Mouse (Mus musculus) Muller cell, postnatal 12 days (primary cell): ENCODE measurements around the gene Atp1b2.

Source experiments
- DNase-seq: peaks from one replicate; pipeline ENCODE4 v3.0.0-alpha.2; 2015; ENCODE audit errors: inconsistent ontology term

Gene Atp1b2

GRCm38 (mm10) chr11:69580091-69580514 is 25.6 kb downstream of the Atp1b2 start, which contains the start of the genes Wrap53 and Trp53:
Gene Wrap53 (minus strand): TSS chr11:69580255.
Gene Trp53 (plus strand): TSS chr11:69580359.
- DNase-seq, result peak; percentile 94

- DNase-seq, result peak; percentile 99
Observed at GRCm38 (mm10) chr11:69579128-69580017, 26.4 kb downstream of the Atp1b2 start.

GRCm38 (mm10) chr11:69578301-69578700 is 27.4 kb downstream of the Atp1b2 start:
- DNase-seq, result no peak

- DNase-seq, result no peak
Observed at GRCm38 (mm10) chr11:69576307-69576706, 29.4 kb downstream of the Atp1b2 start.

- no peak for DNase-seq
Observed at GRCm38 (mm10) chr11:69575220-69575619, 30.5 kb downstream of the Atp1b2 start.

GRCm38 (mm10) chr11:69565131-69565530 is 40.6 kb downstream of the Atp1b2 start:
- no peak for DNase-seq

GRCm38 (mm10) chr11:69564391-69564790 is 41.4 kb downstream of the Atp1b2 start:
- DNase-seq, result no peak

GRCm38 (mm10) chr11:69563373-69563772 is 42.4 kb downstream of the Atp1b2 start:
- no peak for DNase-seq

GRCm38 (mm10) chr11:69560896-69561854 is 44.6 kb downstream of the Atp1b2 start:
- DNase-seq, result no peak

- peak; percentile 37 for DNase-seq
Observed at GRCm38 (mm10) chr11:69559851-69560765, 45.6 kb downstream of the Atp1b2 start, which contains the start of gene Efnb3. Gene Efnb3 (minus strand): TSS chr11:69560205.

GRCm38 (mm10) chr11:69559183-69559582 is 46.6 kb downstream of the Atp1b2 start:
- DNase-seq, result no peak

GRCm38 (mm10) chr11:69558756-69559155 is 47.0 kb downstream of the Atp1b2 start:
- no peak for DNase-seq

- DNase-seq, result no peak
Observed at GRCm38 (mm10) chr11:69557381-69557958, 48.3 kb downstream of the Atp1b2 start.

GRCm38 (mm10) chr11:69554539-69555140 is 51.1 kb downstream of the Atp1b2 start:
- no peak for DNase-seq

GRCm38 (mm10) chr11:69553341-69553721 is 52.4 kb downstream of the Atp1b2 start:
- DNase-seq, result no peak

GRCm38 (mm10) chr11:69552622-69553340 is 53.0 kb downstream of the Atp1b2 start:
- DNase-seq, result no peak

GRCm38 (mm10) chr11:69551310-69551709 is 54.4 kb downstream of the Atp1b2 start:
- no peak for DNase-seq
